Mouse (Mus musculus): ENCODE measurements around the gene Gm10487. TPM values are rescaled to one million over a fixed set of nuclear protein-coding genes. Genes with fewer than 3 reads are reported as not detected.
"Not testable (repeated sequence)": the region's sequence is repeated elsewhere in the genome, so short reads cannot be mapped to it uniquely, and the experiment has no call there.

Gene Gm10487
- total RNA-seq (2014; rRNA removed) (not detected in 2 replicates), polyA plus RNA-seq (2012; rRNA removed) (not detected in 2 replicates)

DNA sequence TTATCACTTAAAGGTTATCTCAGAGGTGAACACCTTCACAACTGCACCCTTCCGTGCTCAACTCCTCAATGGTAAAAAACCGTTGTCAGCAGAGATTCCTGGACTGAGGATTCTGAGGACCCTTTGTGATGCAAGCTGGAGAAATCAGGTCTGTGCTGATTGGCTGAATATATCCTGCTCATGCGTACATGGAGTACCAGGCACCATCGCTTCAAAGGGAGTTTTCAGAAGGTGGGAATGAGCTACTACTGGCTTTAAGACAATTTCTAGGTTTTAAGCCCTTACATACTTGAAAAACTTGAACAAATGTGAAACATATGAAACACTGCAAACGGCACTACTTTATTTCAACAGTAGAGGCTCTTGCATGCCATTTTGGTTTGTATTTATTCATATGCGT is at the start of gene Gm10487:
Gm10487 (minus strand) TSS at position 101 of the 400 bp plus-strand sequence.
- not testable (repeated sequence) for H3K36me3 ChIP-seq (ENCODE audit: control insufficient read depth, insufficient read depth, low read length); H3K79me2 ChIP-seq (ENCODE audit: control insufficient read depth, insufficient read depth, low read length); H3K4me1 ChIP-seq (ENCODE audit: control insufficient read depth, insufficient read depth, low read length); H3K4me3 ChIP-seq (ENCODE audit: insufficient read depth, low read depth, low read length); H3K9ac ChIP-seq (ENCODE audit: low read depth, low read length); DNase-seq (ENCODE audit: extremely low read depth, low read depth, low spot score); H3K27ac ChIP-seq (replicated peaks; ENCODE audit: insufficient read depth, low read depth, low read length); H3K27me3 ChIP-seq (ENCODE audit: control insufficient read depth, insufficient read depth, low read length)
- no CpG with 5 or more reads among the region's 6 CpGs for WGBS
